Mouse (Mus musculus) CD4-positive helper T cell, adult 2 months (primary cell): ENCODE data around the gene Rxfp4.

Experiments used
- DNase-seq: peaks from one replicate; pipeline ENCODE4 v3.0.0-alpha.2; 2012; ENCODE audit warnings: low read depth, missing footprints, low spot score

Gene Rxfp4

DNA sequence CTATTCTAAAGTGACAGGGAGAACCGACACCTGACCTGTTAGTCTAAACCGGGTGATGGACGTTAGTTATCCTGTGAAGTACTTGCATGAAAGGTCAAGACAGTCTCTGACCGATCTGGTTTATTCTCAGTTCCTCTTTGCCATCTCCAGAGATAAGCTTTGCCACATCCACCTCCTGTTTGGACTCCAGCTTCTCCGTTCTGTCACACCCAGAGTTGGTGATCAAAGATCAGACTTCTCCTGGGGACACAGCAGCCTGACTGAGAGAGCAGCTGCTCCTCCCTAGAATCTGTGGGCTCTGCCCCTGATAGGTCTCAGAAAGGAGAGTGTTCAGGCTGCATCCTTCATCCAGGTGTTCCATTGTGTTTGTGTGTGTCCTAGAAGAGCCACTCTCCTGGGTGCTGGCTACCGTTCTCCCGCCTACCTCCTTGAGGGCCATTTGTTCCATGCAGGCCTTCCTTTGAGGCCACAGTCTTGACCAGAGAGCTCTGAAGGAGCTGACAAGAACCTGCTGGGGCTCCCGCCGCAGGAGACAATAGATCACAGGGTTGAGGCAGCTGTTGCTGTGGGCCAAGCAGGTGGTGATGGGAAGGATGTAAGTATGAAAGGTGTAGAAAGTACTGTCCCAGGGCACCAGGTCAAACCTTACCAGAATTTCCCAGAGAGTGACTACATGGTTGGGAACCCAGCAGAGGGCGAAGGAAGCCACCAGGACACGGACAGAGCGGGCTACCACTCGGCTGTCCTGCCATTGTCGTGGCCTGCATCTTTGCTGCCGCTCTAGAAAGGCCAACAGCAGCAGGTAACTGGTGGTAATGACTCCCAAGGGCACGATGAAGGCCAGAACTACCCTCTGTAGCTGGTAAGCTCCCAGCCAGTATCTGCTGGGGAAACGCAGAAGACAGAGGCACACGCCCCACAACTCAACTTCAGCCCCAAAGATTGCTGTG, 998 bp downstream of the Rxfp4 start:
- no peak for DNase-seq

DNA sequence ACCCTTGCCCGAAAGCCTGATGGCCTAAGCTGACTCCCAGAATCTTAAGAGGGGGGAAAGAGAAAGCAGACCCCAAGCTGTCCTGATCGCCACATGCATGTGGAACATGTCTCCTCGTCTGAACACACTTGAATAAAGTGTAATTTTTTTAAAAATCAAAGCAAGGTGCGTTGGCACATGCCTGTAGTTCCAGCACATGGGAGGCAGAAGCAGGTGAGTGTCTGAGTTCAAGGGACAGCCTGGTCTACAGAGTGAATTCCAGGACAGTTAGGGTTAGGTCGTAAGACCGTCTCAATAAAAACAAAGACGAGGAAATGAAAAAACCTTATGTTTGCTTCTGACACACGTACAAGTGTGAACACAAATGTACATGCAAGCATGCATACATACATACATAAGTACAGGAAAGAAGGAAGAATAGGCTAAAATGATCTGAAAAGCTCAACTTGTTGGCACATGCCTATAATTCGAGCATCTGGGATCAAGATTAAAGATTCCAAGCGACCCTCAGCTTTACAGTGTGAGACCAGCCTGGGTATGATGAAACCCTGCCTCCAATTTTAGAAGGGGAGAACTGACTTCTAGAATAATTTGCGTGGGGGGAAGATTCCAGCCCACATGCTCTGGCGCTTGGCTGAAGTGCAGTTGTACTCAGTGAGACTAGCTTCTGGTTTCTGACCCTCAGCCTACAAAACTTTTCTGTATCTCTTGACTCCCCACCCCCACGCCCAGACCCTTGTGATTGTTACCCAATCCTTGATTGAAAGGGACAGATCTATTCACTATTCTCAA, 2.0 kb downstream of the Rxfp4 start:
- DNase-seq: no peak

DNA sequence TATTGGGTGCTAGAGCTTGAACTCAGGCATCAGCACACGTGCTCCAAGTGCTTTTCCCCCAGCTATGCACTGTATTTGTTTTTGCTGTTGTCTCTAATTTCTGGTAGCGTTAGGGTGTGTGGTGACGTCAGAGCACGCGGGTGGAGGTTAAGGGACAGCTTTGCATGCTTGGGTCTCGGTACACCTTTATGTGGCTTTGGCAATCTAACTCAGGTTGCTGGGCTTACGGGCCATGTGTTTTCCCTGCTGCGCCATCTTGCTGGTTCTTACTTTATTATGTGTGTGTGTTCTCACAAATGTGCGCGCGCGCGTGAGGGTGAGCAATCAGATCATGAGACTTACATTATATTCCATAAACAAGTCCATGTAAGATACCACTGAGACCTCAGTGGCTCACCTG, 3.0 kb downstream of the Rxfp4 start:
- no peak for DNase-seq

DNA sequence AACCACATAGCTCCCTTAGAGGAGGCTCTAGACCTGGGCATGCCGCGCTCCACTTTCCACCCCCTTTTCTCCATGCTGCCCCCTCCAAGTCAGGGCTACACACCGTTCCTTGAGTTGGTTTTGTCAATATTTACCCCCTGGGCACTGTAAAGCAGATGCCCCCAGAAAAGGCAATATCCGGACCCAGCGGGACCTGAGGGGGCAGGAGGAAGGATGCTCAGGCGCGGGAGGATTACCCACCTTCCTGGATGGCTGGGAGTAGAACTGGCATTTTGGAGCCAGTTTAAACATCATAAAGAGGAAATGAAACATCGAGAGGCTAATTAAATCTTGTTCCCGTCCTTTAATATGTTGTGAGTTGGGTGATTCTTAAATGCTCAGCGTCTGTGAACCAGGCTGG, 3.8 kb downstream of the Rxfp4 start:
- no peak for DNase-seq

DNA sequence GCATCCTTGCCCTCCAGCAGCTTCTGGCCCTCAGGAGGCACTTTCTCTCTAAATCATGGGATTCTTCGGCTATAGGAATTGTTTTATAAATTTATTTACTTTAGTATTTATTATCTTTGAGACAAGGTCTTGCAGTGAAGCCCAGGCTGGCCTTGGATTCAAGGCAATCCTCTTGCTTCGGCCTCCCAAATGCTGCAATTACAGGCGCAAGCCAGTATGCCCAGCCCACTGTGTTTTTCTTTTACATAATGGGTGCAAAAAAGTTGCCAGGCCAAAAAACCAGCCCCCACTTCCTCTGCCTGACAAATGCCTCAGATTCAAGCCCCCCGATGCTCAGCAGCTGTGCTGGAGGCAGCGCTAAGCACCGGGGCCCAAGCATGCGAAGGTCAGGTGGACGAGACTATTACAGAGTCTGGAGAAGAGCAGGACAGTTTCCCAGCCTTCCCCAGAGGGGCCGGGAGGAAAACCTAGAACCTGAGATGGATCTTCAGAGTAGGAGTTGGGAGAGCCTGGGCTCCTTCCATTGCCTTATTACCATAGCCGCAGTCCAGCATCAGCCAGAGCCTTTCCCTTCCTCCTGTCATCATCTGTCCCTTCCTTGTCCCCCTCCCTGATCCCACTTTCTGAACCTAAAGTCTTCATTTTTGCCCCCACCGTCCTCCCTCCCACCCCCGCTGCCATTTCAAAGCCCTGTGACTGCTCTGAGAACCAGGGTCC, 4.3 kb downstream of the Rxfp4 start:
- DNase-seq: no peak

DNA sequence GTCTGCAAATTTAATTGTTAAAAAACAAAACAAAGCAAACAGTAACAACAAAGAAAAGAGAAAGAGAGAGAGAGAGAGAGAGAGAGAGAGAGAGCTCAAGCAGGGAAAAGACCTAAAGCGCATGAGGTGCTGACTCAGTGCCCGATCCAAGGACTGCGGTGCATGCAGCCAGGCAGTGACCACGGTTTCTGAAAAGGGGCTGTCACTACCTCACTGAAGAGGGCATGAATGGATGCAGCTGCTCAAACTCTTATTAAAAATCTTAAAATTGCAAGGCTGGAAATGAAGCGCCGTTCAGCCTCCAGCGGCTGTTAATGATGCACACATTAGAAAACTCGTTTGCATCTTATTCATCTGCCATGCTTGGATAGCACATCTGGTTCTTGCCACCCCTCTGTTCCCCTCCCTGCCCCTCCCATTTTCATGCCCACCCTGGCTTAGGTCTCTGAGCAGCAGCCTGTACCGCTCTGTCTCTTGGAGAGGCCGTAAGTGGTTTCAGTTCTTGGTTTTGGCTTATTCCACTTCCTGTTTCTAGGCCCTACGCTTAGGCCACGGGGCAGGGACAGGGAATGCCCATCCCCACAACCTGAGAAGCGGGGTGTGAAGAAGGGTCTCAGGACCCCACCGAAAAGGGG, 5.0 kb downstream of the Rxfp4 start:
- DNase-seq: no peak

DNA sequence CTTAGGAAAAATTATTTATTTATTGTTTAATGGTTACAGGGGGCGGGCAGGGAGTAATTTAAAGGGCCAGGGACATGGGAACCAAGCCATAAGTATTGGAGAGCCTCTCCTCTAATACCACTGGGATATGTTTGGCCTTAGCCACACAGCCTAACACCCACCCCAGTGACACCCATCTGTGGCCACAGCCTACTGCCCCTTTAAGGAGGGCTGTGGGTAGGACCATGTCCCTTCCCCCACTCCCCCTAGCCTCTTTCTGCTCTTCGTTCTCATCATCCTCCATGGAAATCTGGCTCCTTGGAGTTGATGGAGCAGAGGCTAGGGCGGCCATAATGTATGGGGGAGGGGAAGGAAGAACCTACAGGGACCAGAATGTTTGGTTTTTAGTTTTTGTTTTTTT, 5.9 kb downstream of the Rxfp4 start:
- DNase-seq: no peak

DNA sequence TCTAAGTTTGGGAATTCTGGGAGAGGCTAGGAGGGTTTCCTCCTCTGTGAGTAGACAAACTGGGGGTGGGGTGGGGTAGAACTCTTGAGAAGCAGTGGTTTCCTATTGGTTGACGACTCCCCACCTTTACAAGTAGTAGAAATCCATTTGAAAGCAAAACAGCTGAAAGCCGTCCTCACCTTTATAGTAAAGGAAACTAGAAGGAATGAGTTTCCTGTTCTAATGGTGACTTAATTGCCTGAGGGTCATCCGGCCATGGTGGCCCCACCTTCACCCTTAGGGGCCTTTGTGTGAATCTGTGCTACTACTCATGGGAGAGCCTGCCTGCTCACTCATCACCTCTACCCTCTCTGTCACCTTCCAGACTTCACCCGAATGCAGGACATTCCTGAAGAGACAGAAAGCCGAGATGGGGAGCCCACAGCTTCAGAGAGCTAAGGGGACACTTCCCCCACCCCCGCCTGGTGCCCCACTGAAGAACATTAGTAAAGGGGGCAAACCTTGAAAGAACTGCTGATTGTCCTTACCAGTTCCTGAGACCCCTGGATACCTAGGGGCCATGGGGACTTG, 6.4 kb downstream of the Rxfp4 start:
- DNase-seq: no peak

DNA sequence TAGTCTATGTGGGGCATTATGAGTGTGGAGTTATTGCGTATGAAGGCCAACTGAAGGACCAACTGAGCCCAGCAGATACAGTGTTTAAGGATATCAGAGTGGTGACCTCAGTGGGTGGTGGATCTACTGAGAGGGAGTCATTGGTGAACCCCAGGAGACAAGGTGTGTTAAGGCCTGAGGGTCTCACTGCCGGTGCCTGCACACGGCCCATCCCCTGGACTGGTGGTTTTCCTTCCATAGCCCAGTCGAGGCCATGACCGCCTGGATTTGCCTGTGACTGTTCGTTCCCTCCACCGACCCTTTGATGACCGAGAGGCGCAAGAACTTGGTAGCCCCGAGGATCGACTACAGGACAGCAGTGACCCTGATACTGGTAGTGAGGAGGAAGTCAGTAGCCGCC, 7.0 kb downstream of the Rxfp4 start:
- no peak for DNase-seq

DNA sequence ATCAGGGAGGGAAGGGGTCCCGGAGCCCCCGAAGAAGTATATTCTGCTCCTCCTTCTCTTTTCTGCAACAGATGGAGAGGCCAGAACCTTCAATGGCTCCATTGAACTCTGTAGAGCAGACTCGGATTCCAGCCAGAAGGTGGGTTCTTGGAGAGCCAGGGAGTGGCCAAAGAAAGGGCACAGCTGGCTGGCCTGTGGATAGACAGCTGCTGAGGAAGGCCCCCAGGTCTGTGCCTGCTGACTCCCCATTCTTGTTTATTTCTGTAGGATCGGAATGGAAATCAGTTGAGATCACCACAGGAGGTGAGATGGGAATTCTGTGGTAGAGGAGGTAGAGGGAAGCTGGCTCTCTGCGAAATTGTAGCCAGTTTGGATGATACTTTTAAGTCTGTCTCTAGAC, 9.9 kb downstream of the Rxfp4 start:
- DNase-seq: no peak

DNA sequence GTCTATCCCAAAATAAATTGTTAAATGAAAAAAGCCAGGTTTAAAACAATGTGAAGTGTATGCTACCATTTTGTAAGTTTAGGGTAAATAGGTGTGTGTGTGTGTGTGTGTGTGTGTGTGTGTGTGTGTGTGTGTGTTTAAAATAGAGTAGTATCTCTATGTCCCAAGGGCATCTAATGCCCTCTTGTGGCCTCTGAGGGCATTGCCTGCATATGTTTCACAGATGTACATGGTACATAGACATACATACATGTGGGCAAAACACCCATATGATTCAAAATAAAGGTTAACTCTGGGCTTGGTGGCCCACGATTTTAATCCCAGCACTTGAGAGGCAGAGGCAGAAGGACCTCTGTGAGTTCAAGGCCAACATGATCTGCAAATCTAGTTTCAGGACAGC, 12.3 kb downstream of the Rxfp4 start:
- peak; percentile 86 for DNase-seq

DNA sequence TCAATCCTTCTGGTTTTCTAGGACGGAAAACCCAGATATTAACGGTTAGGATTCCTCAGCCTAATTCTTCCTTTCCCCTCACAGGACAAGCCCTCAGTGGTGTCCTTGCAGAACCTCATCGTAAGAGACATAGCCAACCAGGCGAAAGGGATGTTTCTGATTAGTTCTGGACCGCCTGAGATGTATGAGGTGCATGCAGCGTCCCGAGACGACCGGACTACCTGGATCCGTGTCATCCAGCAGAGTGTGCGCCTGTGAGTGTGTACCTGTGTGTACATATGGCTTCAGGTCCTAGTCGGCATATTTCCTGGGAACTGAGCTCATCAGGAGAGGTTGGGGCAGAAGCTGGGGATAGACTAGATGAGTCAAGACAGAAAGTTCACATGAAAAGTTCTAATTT, 13.7 kb downstream of the Rxfp4 start:
- DNase-seq: no peak

DNA sequence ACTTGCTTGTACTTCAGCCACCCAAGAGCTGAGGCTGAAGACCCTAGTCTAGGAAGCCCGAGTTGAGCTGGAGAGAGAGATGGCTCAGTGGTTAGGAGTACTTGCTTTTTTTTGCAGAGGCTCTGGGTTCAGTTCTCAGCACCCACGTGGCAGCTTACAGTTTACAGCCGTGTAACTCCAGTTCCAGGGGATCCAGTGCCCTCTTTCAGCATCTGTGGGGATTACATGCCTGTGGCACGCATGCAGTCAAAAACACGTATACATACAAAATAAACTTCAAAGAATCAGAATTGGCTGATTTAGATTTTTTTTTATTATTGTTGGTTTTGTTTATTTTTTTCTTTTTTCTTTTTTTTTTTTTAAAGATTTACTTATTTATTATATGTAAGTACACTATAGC, 15.8 kb downstream of the Rxfp4 start:
- no peak for DNase-seq

DNA sequence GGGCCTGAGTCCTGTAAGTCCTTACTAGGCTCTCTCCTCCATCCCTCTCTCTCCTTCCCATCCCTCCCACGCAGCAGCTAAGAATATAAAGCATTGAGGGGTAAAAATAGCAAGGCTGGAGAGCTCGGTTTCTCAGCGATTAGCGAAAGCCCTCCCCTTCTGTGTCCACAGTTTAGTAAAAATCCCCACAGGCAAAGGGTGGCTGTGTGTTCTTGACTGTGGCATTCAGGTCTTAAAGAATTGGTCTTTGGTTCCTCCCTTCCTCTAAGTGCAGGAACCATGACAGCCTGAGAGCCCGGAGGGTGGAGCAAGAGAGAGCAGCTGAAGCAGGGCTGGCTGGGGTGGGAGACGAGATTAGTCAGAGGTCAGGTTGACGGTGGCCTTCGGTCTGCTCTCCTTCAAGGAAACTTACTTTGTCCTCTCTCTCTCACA, 16.4 kb downstream of the Rxfp4 start:
- DNase-seq: no peak

DNA sequence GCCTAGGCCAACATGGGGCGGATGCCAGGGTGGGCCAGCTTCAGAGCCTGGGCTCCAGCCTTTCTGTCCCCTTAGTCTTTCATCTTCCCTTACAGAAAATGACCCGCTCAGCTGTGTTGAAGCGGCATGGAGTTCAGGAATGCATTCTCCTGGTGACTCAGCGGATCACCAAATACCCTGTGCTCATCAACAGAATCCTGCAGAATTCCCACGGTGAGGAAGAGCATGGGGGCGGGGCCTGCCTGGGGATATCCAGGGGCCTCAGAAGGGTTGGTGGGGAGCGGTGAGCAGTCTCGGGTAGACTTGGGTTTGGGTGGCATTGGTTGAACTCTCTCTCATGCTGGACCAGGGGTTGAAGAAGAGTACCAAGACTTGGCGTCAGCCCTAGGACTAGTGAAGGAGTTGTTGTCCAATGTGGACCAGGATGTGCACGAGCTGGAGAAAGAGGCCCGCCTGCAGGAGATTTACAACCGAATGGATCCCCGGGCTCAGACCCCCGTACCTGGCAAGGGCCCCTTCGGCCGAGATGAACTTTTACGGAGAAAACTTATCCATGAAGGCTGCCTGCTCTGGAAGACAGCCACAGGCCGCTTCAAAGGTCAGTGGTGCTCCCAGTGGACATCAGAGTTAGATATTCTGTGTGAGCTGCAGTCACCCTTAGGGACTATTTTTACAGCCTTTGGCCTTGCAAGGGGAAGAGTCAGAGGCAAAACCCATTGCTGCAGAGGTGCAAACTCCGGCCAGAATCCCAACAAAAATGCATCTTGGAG, 17.3 kb downstream of the Rxfp4 start:
- no peak for DNase-seq

DNA sequence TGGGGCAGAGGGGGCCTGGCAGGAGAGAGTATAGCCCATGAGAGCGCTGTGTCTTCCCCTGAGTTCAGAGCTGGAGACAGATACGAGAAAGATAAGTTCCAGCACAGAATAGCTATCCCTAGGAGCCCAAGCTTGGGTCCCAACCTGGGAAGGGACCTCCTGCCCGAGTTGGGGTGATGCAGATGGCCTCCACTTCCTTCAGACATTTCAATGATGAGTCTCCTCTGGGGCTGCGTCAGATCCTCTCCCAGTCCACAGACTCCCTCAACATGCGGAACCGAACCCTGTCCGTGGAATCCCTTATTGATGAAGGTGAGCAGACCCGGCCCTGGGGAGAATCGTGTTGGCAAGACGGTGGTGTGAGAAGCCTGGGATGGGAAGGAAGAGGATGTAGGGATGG, 19.9 kb downstream of the Rxfp4 start:
- no peak for DNase-seq

DNA sequence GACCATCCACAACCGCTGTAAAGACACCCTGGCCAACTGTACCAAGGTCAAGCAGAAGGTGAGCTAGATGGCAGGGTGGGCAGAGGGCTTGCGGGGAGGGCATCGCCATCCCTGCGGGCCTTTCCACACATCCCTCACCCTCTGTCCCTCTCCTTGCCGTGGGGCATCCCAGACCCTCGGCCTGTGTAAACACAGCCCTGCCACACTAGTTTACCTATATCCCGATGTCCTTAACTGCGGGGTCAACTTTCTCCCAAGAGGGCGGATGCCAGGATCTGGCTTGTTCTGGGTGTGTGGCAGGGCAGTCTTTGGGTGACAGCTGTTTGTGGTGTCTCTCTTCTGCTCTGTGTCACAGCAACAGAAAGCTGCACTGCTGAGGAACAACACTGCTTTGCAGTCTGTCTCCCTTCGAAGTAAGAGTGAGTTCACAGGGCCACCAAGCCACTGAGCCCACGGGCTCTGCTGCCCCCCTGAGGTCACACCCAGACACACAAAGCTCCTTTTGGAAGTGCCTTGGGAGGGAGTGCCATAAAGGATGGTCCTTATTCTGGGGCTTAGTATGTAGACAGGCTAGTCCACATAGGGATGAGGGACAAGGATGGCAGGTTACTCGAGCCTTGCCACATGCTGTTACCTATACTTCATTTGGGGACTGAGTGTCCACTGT, 20.9 kb downstream of the Rxfp4 start:
- DNase-seq: peak; percentile 45

DNA sequence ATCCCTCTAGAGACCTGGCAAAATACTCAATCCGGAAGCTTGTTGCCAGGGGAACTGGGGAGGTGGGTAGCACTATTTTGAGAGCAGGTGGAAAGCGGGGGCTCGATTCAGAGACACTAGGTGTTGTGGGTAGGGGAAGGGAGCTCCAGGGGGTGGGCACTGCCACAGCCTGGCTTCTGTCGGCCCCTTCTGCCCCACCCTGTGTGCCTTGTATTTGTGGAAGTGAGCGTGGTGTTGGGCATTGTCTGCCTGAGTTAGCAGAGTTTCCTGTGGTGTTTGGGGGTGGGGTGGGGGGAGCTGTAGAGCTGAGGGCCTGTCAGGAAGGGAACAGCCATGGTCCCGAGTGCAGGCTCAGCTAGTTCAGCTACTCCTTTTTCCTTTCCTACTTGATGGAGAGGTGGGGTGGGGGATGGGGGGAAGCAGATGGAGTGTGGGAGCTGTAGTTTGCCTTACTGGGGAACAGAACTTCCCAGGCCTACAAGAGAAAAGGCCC, 22.0 kb downstream of the Rxfp4 start:
- DNase-seq: no peak

DNA sequence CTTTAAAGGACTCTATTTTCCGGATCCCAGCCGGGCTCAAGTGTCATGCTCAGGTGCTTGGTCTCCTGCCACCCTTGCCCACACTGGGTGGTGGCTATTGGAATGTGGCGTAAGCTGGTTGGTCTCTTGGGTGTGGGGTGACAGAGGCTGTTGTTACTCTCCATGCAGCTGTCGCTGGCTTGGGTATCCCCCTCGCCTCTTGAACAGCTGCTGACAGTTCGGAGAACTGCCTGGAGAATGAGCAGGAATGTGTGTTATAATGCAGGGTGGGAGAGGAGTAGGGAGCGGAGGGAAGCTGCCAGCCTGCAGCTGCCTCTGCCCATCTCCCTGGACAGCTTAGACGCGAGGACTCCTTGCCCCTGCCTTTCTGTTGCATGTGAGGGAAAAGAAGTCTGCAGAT, 22.9 kb downstream of the Rxfp4 start:
- DNase-seq: no peak

DNA sequence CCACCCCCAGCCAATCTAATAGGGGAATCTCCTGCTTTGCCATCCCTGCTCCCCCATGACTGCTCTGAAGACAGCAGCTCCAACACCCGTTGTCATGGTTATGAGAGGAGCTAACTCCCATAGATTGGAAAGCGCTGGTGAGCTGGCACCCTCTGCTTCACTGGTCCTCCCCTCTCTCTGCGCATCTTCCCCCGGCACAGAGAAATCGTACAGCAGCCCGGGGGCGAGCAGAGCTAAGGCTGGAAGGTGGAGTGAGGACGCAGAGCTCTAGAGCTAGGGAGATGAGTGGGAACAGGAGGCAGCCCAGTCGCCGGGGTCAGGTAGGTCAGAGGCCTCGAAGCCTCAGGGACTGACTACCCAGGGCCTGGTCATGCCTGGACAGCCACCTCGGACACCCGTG, 23.7 kb downstream of the Rxfp4 start:
- DNase-seq: no peak
